Mouse (Mus musculus) ES-E14 (cell line): Measurements from ENCODE around the gene Aig1.

ENCODE experiments used
- CHD2 ChIP-seq: IDR thresholded peaks from 2 replicates; pipeline ENCODE4 v1.6.1; 2014; ENCODE audit warnings: mild to moderate bottlenecking, low read depth, low read length, inconsistent platforms
- MAFK ChIP-seq: IDR thresholded peaks from 2 replicates; pipeline ENCODE4 v1.6.1; 2014; ENCODE audit warnings: mild to moderate bottlenecking, low read depth, low read length, inconsistent platforms; ENCODE audit not compliant: insufficient read depth

GRCm38 (mm10) chr10:13792788-13793187 is 76.0 kb downstream of the Aig1 start:
- TF ChIP-seq MAFK (no peak), CHD2 (no peak)
